Mouse (Mus musculus) CD4-positive helper T cell, adult 2 months (primary cell): ENCODE measurements around the gene Gon7.

Experiments
- DNase-seq: peaks from one replicate; pipeline ENCODE4 v3.0.0-alpha.2; 2012; ENCODE audit warnings: low read depth, missing footprints, low spot score

Gene Gon7

GRCm38 (mm10) chr12:102705906-102706640 lies 51.5 kb downstream of the Gon7 start:
- DNase-seq, result no peak

- peak; percentile 92 for DNase-seq
Measured at GRCm38 (mm10) chr12:102705216-102705871, 52.3 kb downstream of the Gon7 start.

GRCm38 (mm10) chr12:102704457-102705198 lies 53.0 kb downstream of the Gon7 start, which contains the start of gene Itpk1:
Gene Itpk1 (minus strand): TSS chr12:102704930.
- DNase-seq, result no peak

- DNase-seq, result peak; percentile 47
Measured at GRCm38 (mm10) chr12:102703921-102704408, 53.6 kb downstream of the Gon7 start.

- DNase-seq, result no peak
Measured at GRCm38 (mm10) chr12:102703441-102703840, 54.2 kb downstream of the Gon7 start.
